Mouse (Mus musculus): ENCODE measurements around the gene Olfr1201. TPM values are rescaled to one million over a fixed set of nuclear protein-coding genes. Genes with fewer than 3 reads are reported as not detected.

Olfr1201 gene
- not detected in 2 replicates for polyA plus RNA-seq (2015; fragmentation: Nextera tagmentation; extraction: Ambion mirVana)

DNA sequence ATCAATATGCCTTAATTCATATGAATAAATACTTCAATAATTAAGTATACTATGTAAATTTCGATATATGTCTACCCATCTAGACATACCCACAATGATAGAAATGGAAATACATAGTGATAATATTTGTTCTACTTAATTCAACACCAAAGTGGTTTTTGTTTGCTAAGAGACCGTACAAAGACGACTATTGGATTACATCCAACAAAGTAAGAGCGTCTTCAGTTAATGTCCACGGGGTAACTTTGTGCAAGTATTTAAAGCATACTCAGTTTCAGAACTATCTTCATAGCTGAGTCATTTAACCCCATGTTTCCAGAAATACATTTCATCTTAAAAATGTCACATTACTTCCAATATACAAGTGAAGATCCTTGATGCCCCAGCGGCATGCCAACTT, at the start of gene Olfr1201:
Gene Olfr1201, plus strand, starts transcription at position 301 of the 400 bp plus-strand sequence.
- Histone ChIP-seq H3K27me3 (ENCODE audit: control insufficient read depth, insufficient read depth, low read depth, low read length) (no peaks in the 10 kb centered on the region), H3K4me1 (ENCODE audit: control insufficient read depth, low read depth, low read length) (no peaks in the 10 kb centered on the region), H3K36me3 (ENCODE audit: control insufficient read depth, insufficient read depth) (no peaks in the 10 kb centered on the region), H3K9ac (ENCODE audit: low read depth, low read length) (no peak within 1 kb of the TSS), H3K9me3 (replicated peaks; ENCODE audit: control insufficient read depth, low read length) (no peaks in the 10 kb centered on the region), H3K4me2 (ENCODE audit: low read depth, low read length) (no peak within 1 kb of the TSS), H3K4me3 (ENCODE audit: low read depth, low read length) (no peak within 1 kb of the TSS), H3K27ac (ENCODE audit: low read length) (no peak within 1 kb of the TSS)
- WGBS (ENCODE audit: insufficient replicate concordance): 59% methylated on average over 6 of the region's 6 CpGs
- no peak for ATAC-seq (ENCODE audit: low read depth)

DNA sequence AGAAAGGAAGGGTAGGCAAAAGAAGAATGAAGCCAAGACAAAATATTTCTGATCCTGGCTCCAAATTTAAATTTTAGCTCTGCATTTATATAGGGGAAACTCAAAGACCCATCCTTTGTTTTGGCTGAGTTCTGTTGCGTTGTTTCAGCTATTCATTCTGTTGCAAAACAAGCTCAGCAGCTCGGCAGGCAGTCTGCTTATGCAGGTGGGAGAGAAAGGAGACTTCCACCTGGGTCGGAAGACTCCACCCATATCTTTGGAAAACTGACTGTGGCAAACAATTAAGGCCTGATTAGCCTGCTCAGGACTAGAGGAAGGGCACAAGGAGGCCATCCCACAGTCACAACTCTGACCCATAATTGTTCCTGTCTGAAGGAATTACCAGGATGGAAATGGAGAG, 49.5 kb upstream of the Olfr1201 start:
- H3K4me2 ChIP-seq (ENCODE audit: low read depth, low read length): no peak overlapping the region
- H3K4me3 ChIP-seq (ENCODE audit: low read depth, low read length): no peak overlapping the region
- WGBS (ENCODE audit: insufficient replicate concordance): 53% methylated on average over 3 of the region's 3 CpGs
- H3K4me1 ChIP-seq (ENCODE audit: control insufficient read depth, low read depth, low read length): no peaks in the 10 kb centered on the region
- no peaks in the 10 kb centered on the region for H3K9me3 ChIP-seq (replicated peaks; ENCODE audit: control insufficient read depth, low read length)
- no peak overlapping the region for H3K9ac ChIP-seq (ENCODE audit: low read depth, low read length)
- H3K27me3 ChIP-seq (ENCODE audit: control insufficient read depth, insufficient read depth, low read depth, low read length): no peaks in the 10 kb centered on the region
- no peaks in the 10 kb centered on the region for H3K36me3 ChIP-seq (ENCODE audit: control insufficient read depth, insufficient read depth)
- H3K27ac ChIP-seq (ENCODE audit: low read length): no peak overlapping the region
- no peak for ATAC-seq (ENCODE audit: low read depth)

DNA sequence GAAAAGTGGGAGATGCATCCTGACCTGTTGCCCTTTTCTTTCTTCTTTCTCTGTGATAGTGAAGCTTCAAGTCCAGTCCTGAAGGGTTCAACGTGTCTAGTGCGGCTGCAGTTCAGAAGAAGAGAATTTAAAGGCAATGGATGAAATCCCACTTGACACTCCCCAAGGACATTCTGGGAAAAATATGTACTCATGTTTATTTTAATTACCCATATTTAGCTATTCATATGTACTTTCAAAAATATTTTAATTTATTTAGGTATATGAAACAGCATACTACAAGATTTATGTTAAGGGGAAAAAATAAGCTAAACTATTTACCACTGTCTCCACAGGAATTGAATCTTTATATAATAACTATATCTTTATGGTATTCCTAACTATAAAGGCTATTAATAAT, 41.6 kb upstream of the Olfr1201 start, which contains the start of gene Olfr1198:
Gene Olfr1198, minus strand, starts transcription at position 101 of the 400 bp plus-strand sequence.
- Histone ChIP-seq H3K36me3 (ENCODE audit: control insufficient read depth, insufficient read depth) (no peaks in the 10 kb centered on the region), H3K27ac (ENCODE audit: low read length) (no peak within 1 kb of the TSS), H3K27me3 (ENCODE audit: control insufficient read depth, insufficient read depth, low read depth, low read length) (no peaks in the 10 kb centered on the region), H3K4me2 (ENCODE audit: low read depth, low read length) (no peak within 1 kb of the TSS), H3K4me3 (ENCODE audit: low read depth, low read length) (no peak within 1 kb of the TSS), H3K9ac (ENCODE audit: low read depth, low read length) (no peak within 1 kb of the TSS), H3K9me3 (replicated peaks; ENCODE audit: control insufficient read depth, low read length) (no peaks in the 10 kb centered on the region), H3K4me1 (ENCODE audit: control insufficient read depth, low read depth, low read length) (no peaks in the 10 kb centered on the region)
- WGBS (ENCODE audit: insufficient replicate concordance): 85% methylated on average over 2 of the region's 2 CpGs
- ATAC-seq (ENCODE audit: low read depth): no peak

DNA sequence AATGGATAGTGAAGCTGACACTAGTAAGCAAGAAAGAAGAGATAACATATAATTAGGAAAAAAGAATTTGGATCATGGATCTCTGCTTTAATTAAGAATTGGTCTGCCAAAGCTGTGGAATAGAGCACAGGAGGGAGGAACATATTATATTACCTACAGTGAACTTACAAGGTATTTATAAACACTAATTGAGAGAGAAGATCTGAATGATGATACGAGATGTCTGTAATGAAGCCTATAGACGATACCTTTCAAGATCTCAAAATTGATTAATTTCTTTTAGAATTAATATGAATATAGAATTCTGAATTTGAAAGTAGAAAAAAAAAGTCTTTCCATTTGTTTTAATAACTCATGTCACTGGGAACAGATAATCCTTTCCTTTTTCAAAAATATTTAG, 32.5 kb upstream of the Olfr1201 start, which contains the start of gene Olfr1199:
Gene Olfr1199, minus strand, starts transcription at position 101 of the 400 bp plus-strand sequence.
- ATAC-seq (ENCODE audit: low read depth): no peak

DNA sequence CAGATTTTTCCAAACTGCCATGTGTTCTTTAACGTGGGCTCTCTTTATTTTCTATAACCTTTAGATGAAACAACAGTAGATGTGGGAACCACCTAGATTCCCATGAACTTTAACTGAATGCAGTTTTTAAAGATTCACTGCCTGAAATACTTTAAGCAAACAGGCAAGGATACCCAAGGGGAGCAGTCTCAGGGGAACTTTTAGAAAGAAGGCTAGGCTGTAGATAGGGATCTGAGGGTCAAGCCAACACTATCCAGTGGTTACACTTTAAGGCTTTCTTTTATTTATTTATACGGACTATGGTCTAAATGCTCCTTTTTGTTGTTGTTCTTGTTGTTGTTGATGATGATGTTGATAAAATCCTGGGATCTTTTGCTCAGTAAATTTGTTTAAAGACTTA, 22.4 kb upstream of the Olfr1201 start, which contains the start of gene Olfr1200:
Gene Olfr1200, minus strand, starts transcription at position 101 of the 400 bp plus-strand sequence.
- 51% methylated on average over 2 of the region's 2 CpGs for WGBS (ENCODE audit: insufficient replicate concordance)
- no peaks in the 10 kb centered on the region for H3K36me3 ChIP-seq (ENCODE audit: control insufficient read depth, insufficient read depth)
- no peaks in the 10 kb centered on the region for H3K4me1 ChIP-seq (ENCODE audit: control insufficient read depth, low read depth, low read length)
- H3K4me2 ChIP-seq (ENCODE audit: low read depth, low read length): no peak within 1 kb of the TSS
- no peak for ATAC-seq (ENCODE audit: low read depth)
- no peak within 1 kb of the TSS for H3K9ac ChIP-seq (ENCODE audit: low read depth, low read length)
- no peak within 1 kb of the TSS for H3K4me3 ChIP-seq (ENCODE audit: low read depth, low read length)
- no peak within 1 kb of the TSS for H3K27ac ChIP-seq (ENCODE audit: low read length)
- H3K9me3 ChIP-seq (replicated peaks; ENCODE audit: control insufficient read depth, low read length): no peaks in the 10 kb centered on the region
- no peaks in the 10 kb centered on the region for H3K27me3 ChIP-seq (ENCODE audit: control insufficient read depth, insufficient read depth, low read depth, low read length)

More for the DNA sequence above, 32.5 kb upstream of the Olfr1201 start, which contains the start of gene Olfr1199:
- Histone ChIP-seq H3K27me3 (ENCODE audit: control insufficient read depth, insufficient read depth, low read depth, low read length) (no peaks in the 10 kb centered on the region), H3K4me2 (ENCODE audit: low read depth, low read length) (no peak within 1 kb of the TSS), H3K36me3 (ENCODE audit: control insufficient read depth, insufficient read depth) (no peaks in the 10 kb centered on the region), H3K4me1 (ENCODE audit: control insufficient read depth, low read depth, low read length) (no peaks in the 10 kb centered on the region), H3K9me3 (replicated peaks; ENCODE audit: control insufficient read depth, low read length) (no peaks in the 10 kb centered on the region), H3K27ac (ENCODE audit: low read length) (no peak within 1 kb of the TSS), H3K4me3 (ENCODE audit: low read depth, low read length) (no peak within 1 kb of the TSS), H3K9ac (ENCODE audit: low read depth, low read length) (no peak within 1 kb of the TSS)
- WGBS (ENCODE audit: insufficient replicate concordance): 72% methylated on average over 2 of the region's 2 CpGs

DNA sequence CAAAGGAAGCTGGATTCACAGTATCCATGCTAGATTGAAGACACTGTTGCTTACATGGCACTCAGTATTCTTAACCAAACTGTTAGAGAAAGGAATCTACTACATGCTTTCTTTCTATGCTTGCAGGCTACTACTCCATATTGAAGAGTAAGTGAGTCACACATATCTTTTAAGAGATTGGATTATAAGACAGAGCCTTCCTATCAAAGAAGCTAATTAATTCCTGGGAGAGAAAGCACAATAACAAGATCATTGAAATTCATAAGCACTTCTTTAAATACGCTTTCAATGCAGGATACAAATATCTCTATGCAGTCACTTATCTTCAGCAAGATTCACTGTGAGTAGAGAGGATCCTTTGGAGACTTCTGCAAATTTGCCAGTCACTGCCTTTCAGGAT, 21.4 kb downstream of the Olfr1201 start, which contains the start of gene Olfr1202:
Gene Olfr1202, plus strand, starts transcription at position 301 of the 400 bp plus-strand sequence.
- no peak for ATAC-seq (ENCODE audit: low read depth)
- Histone ChIP-seq H3K4me2 (ENCODE audit: low read depth, low read length) (no peak within 1 kb of the TSS), H3K36me3 (ENCODE audit: control insufficient read depth, insufficient read depth) (no peaks in the 10 kb centered on the region), H3K4me3 (ENCODE audit: low read depth, low read length) (no peak within 1 kb of the TSS), H3K4me1 (ENCODE audit: control insufficient read depth, low read depth, low read length) (no peaks in the 10 kb centered on the region), H3K27me3 (ENCODE audit: control insufficient read depth, insufficient read depth, low read depth, low read length) (no peaks in the 10 kb centered on the region), H3K27ac (ENCODE audit: low read length) (no peak within 1 kb of the TSS), H3K9ac (ENCODE audit: low read depth, low read length) (no peak within 1 kb of the TSS), H3K9me3 (replicated peaks; ENCODE audit: control insufficient read depth, low read length) (no peaks in the 10 kb centered on the region)
- WGBS (ENCODE audit: insufficient replicate concordance): 51% methylated on average over 1 of the region's 1 CpGs

DNA sequence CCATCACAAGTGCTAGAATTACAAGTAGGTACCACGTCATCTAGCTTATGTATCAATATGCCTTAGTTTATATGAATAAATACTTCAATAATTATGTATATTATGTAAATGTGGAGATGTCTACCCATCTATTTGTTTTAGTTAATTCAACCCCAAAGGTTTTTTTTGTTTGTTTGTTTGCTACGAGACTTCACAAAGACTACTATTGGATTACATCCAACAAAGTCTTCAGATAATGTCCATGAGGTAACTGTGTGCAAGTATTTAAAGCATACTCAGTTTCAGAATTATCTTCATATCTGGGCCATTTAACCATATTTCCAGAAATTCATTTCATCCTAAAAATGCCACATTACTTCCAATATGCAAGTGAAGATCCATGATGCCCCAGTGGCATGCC, 36.6 kb downstream of the Olfr1201 start, which contains the start of gene Olfr1205:
Gene Olfr1205, plus strand, starts transcription at position 301 of the 400 bp plus-strand sequence.
- no peak within 1 kb of the TSS for H3K4me3 ChIP-seq (ENCODE audit: low read depth, low read length)
- H3K36me3 ChIP-seq (ENCODE audit: control insufficient read depth, insufficient read depth): no peaks in the 10 kb centered on the region
- H3K9me3 ChIP-seq (replicated peaks; ENCODE audit: control insufficient read depth, low read length): no peaks in the 10 kb centered on the region
- no peak within 1 kb of the TSS for H3K27ac ChIP-seq (ENCODE audit: low read length)
- no peaks in the 10 kb centered on the region for H3K27me3 ChIP-seq (ENCODE audit: control insufficient read depth, insufficient read depth, low read depth, low read length)
- no peak for ATAC-seq (ENCODE audit: low read depth)
- 64% methylated on average over 2 of the region's 2 CpGs for WGBS (ENCODE audit: insufficient replicate concordance)
- no peaks in the 10 kb centered on the region for H3K4me1 ChIP-seq (ENCODE audit: control insufficient read depth, low read depth, low read length)
- no peak within 1 kb of the TSS for H3K4me2 ChIP-seq (ENCODE audit: low read depth, low read length)
- no peak within 1 kb of the TSS for H3K9ac ChIP-seq (ENCODE audit: low read depth, low read length)

DNA sequence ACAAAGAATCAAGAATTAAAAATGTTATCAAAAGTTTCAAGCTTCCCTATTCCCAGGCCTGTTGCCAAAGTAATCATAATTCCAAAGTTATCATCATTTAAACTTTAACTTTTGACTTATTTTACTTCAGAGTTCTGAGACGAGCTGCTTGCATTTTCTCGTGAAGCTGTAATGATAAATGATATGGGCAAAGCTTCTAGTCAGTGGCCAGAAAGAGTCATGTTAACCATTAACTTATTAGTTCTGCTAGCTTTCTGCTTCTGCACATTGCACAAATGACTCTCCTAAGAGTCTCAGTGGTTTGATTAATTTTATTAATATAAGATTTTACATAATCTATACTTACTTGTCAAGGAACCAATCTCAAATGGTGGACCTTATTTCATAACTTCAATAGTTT, 45.6 kb downstream of the Olfr1201 start:
- H3K4me3 ChIP-seq (ENCODE audit: low read depth, low read length): no peak overlapping the region
- H3K36me3 ChIP-seq (ENCODE audit: control insufficient read depth, insufficient read depth): no peaks in the 10 kb centered on the region
- no peak overlapping the region for H3K27ac ChIP-seq (ENCODE audit: low read length)
- H3K27me3 ChIP-seq (ENCODE audit: control insufficient read depth, insufficient read depth, low read depth, low read length): no peaks in the 10 kb centered on the region
- 55% methylated on average over 2 of the region's 2 CpGs for WGBS (ENCODE audit: insufficient replicate concordance)
- ATAC-seq (ENCODE audit: low read depth): no peak
- no peaks in the 10 kb centered on the region for H3K4me1 ChIP-seq (ENCODE audit: control insufficient read depth, low read depth, low read length)
- H3K9me3 ChIP-seq (replicated peaks; ENCODE audit: control insufficient read depth, low read length): no peaks in the 10 kb centered on the region
- no peak overlapping the region for H3K4me2 ChIP-seq (ENCODE audit: low read depth, low read length)
- no peak overlapping the region for H3K9ac ChIP-seq (ENCODE audit: low read depth, low read length)
